Mouse (Mus musculus) lung, adult 10 weeks (tissue): ENCODE results near the gene Hs3st1. TPM values are rescaled to one million over a fixed set of nuclear protein-coding genes. Genes with fewer than 3 reads are reported as not detected.

Experiments used
- polyA plus RNA-seq: library from polyadenylated mRNA; stranded (reverse); fragments of 350-450 nt; fragmentation: Illumina TruSeq; extraction: RNeasy Lipid Tissue Mini Kit (QIAGEN cat#74804); gene quantifications from one replicate; pipeline ENCODE4 v1.2.3, GENCODE M21; 2014; ENCODE audit warnings: low read depth, low replicate concordance; ENCODE audit not compliant: insufficient read depth

Gene Hs3st1
- polyA plus RNA-seq = 17.8 TPM

GRCm38 (mm10) chr5:39755375-39755774 lies at the start of gene Hs3st1:
Gene Hs3st1 (minus strand): TSS chr5:39755475.

